Mouse (Mus musculus): ENCODE results near the gene Gm20441. TPM values are rescaled to one million over a fixed set of nuclear protein-coding genes. Genes with fewer than 3 reads are reported as not detected.
A peak's percentile ranks its signal among the peaks of the same experiment; 100 is the strongest.

Gene Gm20441
- polyA plus RNA-seq, 1 experiment from 2014 or later = not detected

DNA sequence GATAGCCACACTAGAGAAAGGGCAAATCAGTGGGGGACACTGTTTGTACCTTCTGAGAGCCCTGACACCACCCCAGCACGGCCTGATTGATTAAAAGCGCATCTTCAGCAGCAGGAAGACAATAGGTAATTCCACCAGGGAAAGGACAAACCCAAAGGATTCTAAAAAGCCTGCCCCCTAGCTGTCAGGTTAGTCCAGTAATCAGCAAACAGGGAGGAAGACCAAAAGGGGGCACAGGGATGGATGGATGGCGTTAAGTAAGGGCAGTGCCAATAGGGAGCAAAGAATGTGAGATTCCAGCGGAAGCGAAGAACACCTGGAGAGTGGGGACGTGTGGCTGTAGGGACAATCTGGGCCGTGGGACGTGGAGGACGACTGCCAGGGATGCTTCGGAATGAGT is 37.9 kb upstream of the Gm20441 start:
- no peaks in the 10 kb centered on the region for H3K36me3 ChIP-seq (ENCODE audit: control insufficient read depth, insufficient read depth)
- no peak for ATAC-seq
- no peak overlapping the region for H3K4me3 ChIP-seq (replicated peaks; ENCODE audit: low read length)
- no peaks in the 10 kb centered on the region for H3K9me3 ChIP-seq (ENCODE audit: control insufficient read depth, low read length)
- H3K27me3 ChIP-seq (replicated peaks; ENCODE audit: control insufficient read depth, insufficient read depth, low read length) = no peaks in the 10 kb centered on the region
- H3K27ac ChIP-seq (ENCODE audit: low read length) = no peak overlapping the region
- H3K4me2 ChIP-seq (ENCODE audit: low read length) = no peak overlapping the region
- 61% methylated on average over 10 of the region's 10 CpGs for WGBS
- no peaks in the 10 kb centered on the region for H3K4me1 ChIP-seq (replicated peaks; ENCODE audit: control insufficient read depth, insufficient read depth, low read length)
- H3K9ac ChIP-seq (replicated peaks; ENCODE audit: low read depth, low read length) = no peak overlapping the region

- Histone ChIP-seq H3K4me1 (replicated peaks; ENCODE audit: control insufficient read depth, insufficient read depth, low read length) (no peaks in the 10 kb centered on the region), H3K4me2 (ENCODE audit: low read length) (no peak overlapping the region), H3K36me3 (ENCODE audit: control insufficient read depth, insufficient read depth) (no peaks in the 10 kb centered on the region), H3K4me3 (replicated peaks; ENCODE audit: low read length) (no peak overlapping the region), H3K9ac (replicated peaks; ENCODE audit: low read depth, low read length) (no peak overlapping the region), H3K27me3 (replicated peaks; ENCODE audit: control insufficient read depth, insufficient read depth, low read length) (no peaks in the 10 kb centered on the region), H3K27ac (ENCODE audit: low read length) (no peak overlapping the region), H3K9me3 (ENCODE audit: control insufficient read depth, low read length) (no peaks in the 10 kb centered on the region)
- 70% methylated on average over 2 of the region's 2 CpGs for WGBS
- ATAC-seq = no peak
These were observed 23.5 kb upstream of the Gm20441 start for GRCm38 (mm10) chr10:75804217-75804616.

GRCm38 (mm10) chr10:75798176-75798696 is 17.5 kb upstream of the Gm20441 start, which contains the start of gene Gstt1:
Gstt1 (minus strand) TSS chr10:75798584.
- no peak within 1 kb of the TSS for H3K27ac ChIP-seq (ENCODE audit: low read length)

DNA sequence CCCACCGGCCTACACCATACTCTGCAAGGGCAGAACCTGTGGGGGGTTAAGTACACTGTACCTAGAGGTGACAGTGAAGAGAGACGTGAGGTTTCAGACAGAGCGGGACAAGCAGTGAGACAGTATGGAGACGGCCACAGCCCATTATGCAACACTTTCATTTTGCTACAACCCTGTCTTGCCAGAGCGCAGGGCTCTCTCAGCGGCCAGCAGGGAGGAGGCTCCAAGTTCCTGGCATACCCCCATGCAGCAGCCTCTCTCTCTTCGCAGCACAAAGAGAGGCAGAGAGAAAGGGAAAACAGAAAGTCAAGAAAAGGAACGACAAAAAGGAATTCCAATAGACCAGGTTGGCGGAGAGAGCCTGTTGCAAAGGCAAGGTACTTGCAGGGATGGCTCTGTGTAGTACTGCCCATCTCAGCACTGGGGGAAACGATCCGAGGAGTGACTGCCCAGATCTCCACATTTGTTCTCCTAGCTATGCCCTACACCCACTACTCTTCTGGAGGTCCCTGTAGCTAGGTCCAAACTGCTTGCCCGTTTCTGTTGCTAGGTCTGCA is 16.9 kb upstream of the Gm20441 start:
- Histone ChIP-seq H3K4me3 (replicated peaks; ENCODE audit: low read length) (peak overlapping the region; percentile 47), H3K4me2 (ENCODE audit: low read length) (peak overlapping the region; percentile 87), H3K27ac (ENCODE audit: low read length) (no peak overlapping the region), H3K9ac (replicated peaks; ENCODE audit: low read depth, low read length) (peak overlapping the region; percentile 9), H3K4me1 (replicated peaks; ENCODE audit: control insufficient read depth, insufficient read depth, low read length) (peaks cover 21% of the 10 kb centered on the region), H3K36me3 (ENCODE audit: control insufficient read depth, insufficient read depth) (no peaks in the 10 kb centered on the region), H3K9me3 (ENCODE audit: control insufficient read depth, low read length) (no peaks in the 10 kb centered on the region), H3K27me3 (replicated peaks; ENCODE audit: control insufficient read depth, insufficient read depth, low read length) (no peaks in the 10 kb centered on the region; the same call in 1 of the 2 replicates)
- peak; percentile 69 for ATAC-seq
- 0% methylated on average over 12 of the region's 12 CpGs for WGBS

More at GRCm38 (mm10) chr10:75798176-75798696, 17.5 kb upstream of the Gm20441 start, which contains the start of gene Gstt1:
- H3K4me2 ChIP-seq (ENCODE audit: low read length) = peak within 1 kb of the TSS; percentile 87
- peaks cover 21% of the 10 kb centered on the region for H3K4me1 ChIP-seq (replicated peaks; ENCODE audit: control insufficient read depth, insufficient read depth, low read length)
- H3K27me3 ChIP-seq (replicated peaks; ENCODE audit: control insufficient read depth, insufficient read depth, low read length) = no peaks in the 10 kb centered on the region; the same call in 1 of the 2 replicates
- no peaks in the 10 kb centered on the region for H3K36me3 ChIP-seq (ENCODE audit: control insufficient read depth, insufficient read depth)
- no peaks in the 10 kb centered on the region for H3K9me3 ChIP-seq (ENCODE audit: control insufficient read depth, low read length)
- under 1% methylated on average over 18 of the region's 18 CpGs for WGBS
- peak; percentile 49 for ATAC-seq
- peak within 1 kb of the TSS; percentile 47 for H3K4me3 ChIP-seq (replicated peaks; ENCODE audit: low read length)
- peak within 1 kb of the TSS; percentile 9 for H3K9ac ChIP-seq (replicated peaks; ENCODE audit: low read depth, low read length)

- no peak overlapping the region for H3K27ac ChIP-seq (ENCODE audit: low read length)
- H3K27me3 ChIP-seq (replicated peaks; ENCODE audit: control insufficient read depth, insufficient read depth, low read length) = no peaks in the 10 kb centered on the region; the same call in 1 of the 2 replicates
- 0 out of 2 replicates have a peak, but pooled peaks have one; percentile 13 for ATAC-seq
- H3K4me1 ChIP-seq (replicated peaks; ENCODE audit: control insufficient read depth, insufficient read depth, low read length) = peaks cover 21% of the 10 kb centered on the region
- H3K4me2 ChIP-seq (ENCODE audit: low read length) = peak overlapping the region; percentile 87
- H3K36me3 ChIP-seq (ENCODE audit: control insufficient read depth, insufficient read depth) = no peaks in the 10 kb centered on the region
- no peaks in the 10 kb centered on the region for H3K9me3 ChIP-seq (ENCODE audit: control insufficient read depth, low read length)
- 48% methylated on average over 11 of the region's 11 CpGs for WGBS
- peak overlapping the region; percentile 47 for H3K4me3 ChIP-seq (replicated peaks; ENCODE audit: low read length)
- peak overlapping the region; percentile 9 for H3K9ac ChIP-seq (replicated peaks; ENCODE audit: low read depth, low read length)
These were observed 16.2 kb upstream of the Gm20441 start for GRCm38 (mm10) chr10:75796731-75797516.

DNA sequence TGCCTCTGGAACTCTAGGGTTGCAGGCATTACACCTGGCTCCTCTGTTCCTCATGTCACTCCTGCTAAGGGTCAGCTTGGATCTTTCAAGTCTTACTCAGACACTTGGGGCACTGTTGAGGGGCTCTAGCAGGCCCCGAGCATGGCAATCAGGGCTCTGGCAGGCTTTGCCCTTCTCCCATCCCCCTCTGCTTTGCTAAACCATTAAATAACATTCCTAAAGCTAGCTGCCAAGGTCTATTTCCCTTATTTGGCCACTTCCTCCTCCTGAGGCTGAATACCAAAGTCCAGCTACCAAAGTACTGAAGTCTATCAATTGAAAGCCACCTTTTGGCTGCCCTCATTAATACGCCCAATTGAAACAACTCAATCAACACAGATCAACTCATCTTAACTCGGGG is 14.1 kb upstream of the Gm20441 start:
- no peak overlapping the region for H3K9ac ChIP-seq (replicated peaks; ENCODE audit: low read depth, low read length)
- peaks cover 21% of the 10 kb centered on the region for H3K4me1 ChIP-seq (replicated peaks; ENCODE audit: control insufficient read depth, insufficient read depth, low read length)
- 23% methylated on average over 3 of the region's 3 CpGs for WGBS
- no peak overlapping the region for H3K4me2 ChIP-seq (ENCODE audit: low read length)
- no peak for ATAC-seq
- H3K36me3 ChIP-seq (ENCODE audit: control insufficient read depth, insufficient read depth) = no peaks in the 10 kb centered on the region
- no peak overlapping the region for H3K4me3 ChIP-seq (replicated peaks; ENCODE audit: low read length)
- H3K27me3 ChIP-seq (replicated peaks; ENCODE audit: control insufficient read depth, insufficient read depth, low read length) = no peaks in the 10 kb centered on the region; the same call in 1 of the 2 replicates
- no peaks in the 10 kb centered on the region for H3K9me3 ChIP-seq (ENCODE audit: control insufficient read depth, low read length)
- no peak overlapping the region for H3K27ac ChIP-seq (ENCODE audit: low read length)

DNA sequence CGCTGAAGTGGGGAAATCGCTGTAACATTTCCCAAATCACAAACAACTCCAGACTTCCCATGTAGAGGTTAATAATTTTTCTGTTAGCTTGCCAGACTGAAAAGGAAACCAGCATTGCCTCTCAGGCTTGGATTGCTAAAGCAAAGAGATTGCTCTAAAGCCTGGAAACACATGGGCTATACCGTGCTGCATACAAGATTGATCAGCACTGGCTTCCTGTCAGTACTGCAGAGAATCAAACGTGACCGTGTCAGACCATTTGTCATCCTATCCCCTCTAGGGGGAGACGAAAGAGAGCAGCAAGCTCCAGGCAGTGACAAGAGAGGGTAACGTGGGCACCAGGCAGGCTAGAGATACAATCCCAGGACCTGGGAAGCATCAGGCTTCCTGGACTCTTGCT is 10.0 kb upstream of the Gm20441 start:
- 0 out of 2 replicates have a peak, but pooled peaks cover 6% of the 10 kb centered on the region for H3K4me1 ChIP-seq (replicated peaks; ENCODE audit: control insufficient read depth, insufficient read depth, low read length)
- H3K4me2 ChIP-seq (ENCODE audit: low read length) = no peak overlapping the region
- no peak overlapping the region for H3K9ac ChIP-seq (replicated peaks; ENCODE audit: low read depth, low read length)
- H3K9me3 ChIP-seq (ENCODE audit: control insufficient read depth, low read length) = no peaks in the 10 kb centered on the region
- 24% methylated on average over 7 of the region's 7 CpGs for WGBS
- H3K36me3 ChIP-seq (ENCODE audit: control insufficient read depth, insufficient read depth) = no peaks in the 10 kb centered on the region
- no peak for ATAC-seq
- H3K27me3 ChIP-seq (replicated peaks; ENCODE audit: control insufficient read depth, insufficient read depth, low read length) = no peaks in the 10 kb centered on the region
- no peak overlapping the region for H3K4me3 ChIP-seq (replicated peaks; ENCODE audit: low read length)
- H3K27ac ChIP-seq (ENCODE audit: low read length) = no peak overlapping the region

GRCm38 (mm10) chr10:75789841-75790240 is 9.1 kb upstream of the Gm20441 start:
- no peaks in the 10 kb centered on the region for H3K27me3 ChIP-seq (replicated peaks; ENCODE audit: control insufficient read depth, insufficient read depth, low read length)

DNA sequence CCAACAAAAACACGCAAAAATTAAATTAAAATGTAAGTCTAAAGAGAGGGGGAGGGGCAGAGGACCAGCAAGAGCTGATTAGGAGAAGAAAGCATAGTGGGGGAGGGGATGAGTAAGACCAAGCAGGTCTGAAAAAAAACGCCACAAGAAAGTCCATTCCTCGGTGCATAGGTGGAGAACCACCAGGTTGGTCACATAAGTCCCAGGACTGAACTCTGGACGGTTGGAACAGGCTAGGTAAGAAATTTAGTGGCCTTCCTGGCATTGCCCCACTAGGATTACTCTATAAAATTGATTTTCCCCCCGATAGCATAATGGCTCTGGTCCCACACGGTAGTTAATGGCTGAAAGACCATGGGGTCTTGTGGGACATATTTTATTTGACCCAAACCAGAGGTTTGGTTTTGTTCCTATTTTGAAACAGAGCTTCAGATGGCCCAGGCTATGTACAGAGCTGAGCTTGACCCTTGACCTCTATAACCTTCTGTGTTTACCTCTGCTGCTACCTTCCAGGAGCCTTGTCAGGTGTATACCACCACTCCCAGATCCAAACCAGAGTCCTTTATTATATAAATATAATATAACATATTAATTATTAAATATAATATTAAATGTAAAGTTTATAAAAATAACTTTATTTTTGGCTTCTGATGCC is 8.5 kb upstream of the Gm20441 start:
- Histone ChIP-seq H3K4me1 (replicated peaks; ENCODE audit: control insufficient read depth, insufficient read depth, low read length) (no peaks in the 10 kb centered on the region), H3K36me3 (ENCODE audit: control insufficient read depth, insufficient read depth) (no peaks in the 10 kb centered on the region), H3K27ac (ENCODE audit: low read length) (no peak overlapping the region), H3K9ac (replicated peaks; ENCODE audit: low read depth, low read length) (no peak overlapping the region), H3K4me3 (replicated peaks; ENCODE audit: low read length) (no peak overlapping the region), H3K4me2 (ENCODE audit: low read length) (no peak overlapping the region), H3K27me3 (replicated peaks; ENCODE audit: control insufficient read depth, insufficient read depth, low read length) (no peaks in the 10 kb centered on the region), H3K9me3 (ENCODE audit: control insufficient read depth, low read length) (no peaks in the 10 kb centered on the region)
- ATAC-seq = no peak
- WGBS = 76% methylated on average over 6 of the region's 6 CpGs

More at GRCm38 (mm10) chr10:75789841-75790240, 9.1 kb upstream of the Gm20441 start:
- 93% methylated on average over 5 of the region's 5 CpGs for WGBS
- no peaks in the 10 kb centered on the region for H3K36me3 ChIP-seq (ENCODE audit: control insufficient read depth, insufficient read depth)
- no peak overlapping the region for H3K4me2 ChIP-seq (ENCODE audit: low read length)
- H3K27ac ChIP-seq (ENCODE audit: low read length) = no peak overlapping the region
- ATAC-seq = no peak
- no peak overlapping the region for H3K4me3 ChIP-seq (replicated peaks; ENCODE audit: low read length)
- H3K9me3 ChIP-seq (ENCODE audit: control insufficient read depth, low read length) = no peaks in the 10 kb centered on the region
- no peak overlapping the region for H3K9ac ChIP-seq (replicated peaks; ENCODE audit: low read depth, low read length)
- H3K4me1 ChIP-seq (replicated peaks; ENCODE audit: control insufficient read depth, insufficient read depth, low read length) = 0 out of 2 replicates have a peak, but pooled peaks cover 5% of the 10 kb centered on the region

Measured in forebrain, embryonic 16.5 days (tissue).